Mouse (Mus musculus) CD8-positive naive resting alpha-beta T cell, adult 2 months (primary cell): Measurements from ENCODE around the gene Scgb1b18.
"Not testable (repeated sequence)": the region's sequence is repeated elsewhere in the genome, so short reads cannot be mapped to it uniquely, and the experiment has no call there.

Experiments
- DNase-seq, 2 experiments: peaks; one replicate each; pipeline ENCODE4 v3.0.0; 2022; ENCODE audit warnings: low read depth in 2 of 2, low spot score in 2 of 2

Scgb1b18 gene

GRCm38 (mm10) chr7:33185268-33185667 lies at the start of gene Scgb1b18:
Gene Scgb1b18, plus strand, starts transcription at chr7:33185568.
- not testable (repeated sequence) for DNase-seq

GRCm38 (mm10) chr7:33173764-33174163 lies 11.6 kb upstream of the Scgb1b18 start, which contains the start of gene Scgb2b18:
Gene Scgb2b18, minus strand, starts transcription at chr7:33173864.
- not testable (repeated sequence) for DNase-seq
